In genomic region chr2:19909900-19910780, GRCm38 (mm10) we compare ENCODE assay signal across 7 mouse cellular contexts. TPM values are rescaled to one million over a fixed set of nuclear protein-coding genes. Genes with fewer than 3 reads are reported as not detected.
A peak's percentile ranks its signal among the peaks of the same experiment; 100 is the strongest.
DNase-seq lines count a peak whose midpoint lies in the region; ATAC-seq and TF ChIP-seq lines count a peak whose summit lies in the region.

No protein-coding gene starts in this region.

- H3K4me3 ChIP-seq in forebrain, embryonic 12.5 days (replicated peaks) = peak overlapping the region; percentile 56
- H3K4me3 ChIP-seq in midbrain, postnatal 0 days (ENCODE audit: low read depth, low read length) = peak overlapping the region; percentile 65
- H3K4me3 ChIP-seq in thymus, adult 2 months (ENCODE audit: control insufficient read depth, insufficient read depth, low read length) = no peak overlapping the region

- H3K9ac ChIP-seq in forebrain, embryonic 12.5 days = peak overlapping the region; percentile 53
- H3K9ac ChIP-seq in midbrain, postnatal 0 days (replicated peaks; ENCODE audit: low read length, poor library complexity, severe bottlenecking) = peak overlapping the region; percentile 50

- peak; percentile 68 for ATAC-seq in forebrain, embryonic 12.5 days (ENCODE audit: low FRiP score)
- ATAC-seq in midbrain, postnatal 0 days (ENCODE audit: low FRiP score) = peak; percentile 50
- no peak for ATAC-seq in erythroblast, adult 5-6 weeks (replicated peaks; ENCODE audit: low FRiP score, poor library complexity, severe bottlenecking)

- TF ChIP-seq POLR2A in thymus, adult 2 months (IDR thresholded peaks at IDR 0.05; ENCODE audit: control insufficient read depth, extremely low read depth, insufficient read depth, low read length, poor library complexity) = no peak

- H3K9me3 ChIP-seq in forebrain, embryonic 12.5 days = no peaks in the 10 kb centered on the region
- H3K9me3 ChIP-seq in midbrain, postnatal 0 days (ENCODE audit: low read length) = no peaks in the 10 kb centered on the region

- no peak for TF ChIP-seq CTCF in midbrain, postnatal 0 days (IDR thresholded peaks at IDR 0.05)
- TF ChIP-seq CTCF in thymus, adult 2 months (IDR thresholded peaks at IDR 0.05; ENCODE audit: borderline replicate concordance, control insufficient read depth, extremely low read depth, insufficient read depth, low read length, poor library complexity) = no peak

- H3K4me1 ChIP-seq in forebrain, embryonic 12.5 days = peaks cover 12% of the 10 kb centered on the region
- H3K4me1 ChIP-seq in midbrain, postnatal 0 days (ENCODE audit: insufficient read depth, low read length) = peaks cover 3% of the 10 kb centered on the region; the same call in 1 of the 2 replicates
- H3K4me1 ChIP-seq in thymus, adult 2 months (replicated peaks; ENCODE audit: control insufficient read depth, insufficient read depth, low read length) = no peaks in the 10 kb centered on the region

- H3K4me2 ChIP-seq in forebrain, embryonic 12.5 days = peak overlapping the region; percentile 98
- peak overlapping the region; percentile 90 for H3K4me2 ChIP-seq in midbrain, postnatal 0 days (ENCODE audit: low read depth, low read length, poor library complexity, severe bottlenecking)

- H3K27me3 ChIP-seq in forebrain, embryonic 12.5 days = peaks cover 48% of the 10 kb centered on the region
- peaks cover 13% of the 10 kb centered on the region; the same call in 1 of the 2 replicates for H3K27me3 ChIP-seq in midbrain, postnatal 0 days (ENCODE audit: insufficient read depth, low read length)
- no peaks in the 10 kb centered on the region; the same call in 1 of the 2 replicates for H3K27me3 ChIP-seq in thymus, adult 2 months (ENCODE audit: control insufficient read depth, insufficient read depth, low read length)

- no peak overlapping the region for H3K27ac ChIP-seq in forebrain, embryonic 12.5 days
- no peak overlapping the region for H3K27ac ChIP-seq in midbrain, postnatal 0 days (ENCODE audit: low read depth, low read length)
- H3K27ac ChIP-seq in thymus, adult 2 months (ENCODE audit: control insufficient read depth, insufficient read depth, low read length) = no peak overlapping the region

- WGBS in forebrain, embryonic 12.5 days = 0% methylated on average over 29 of the region's 31 CpGs
- under 1% methylated on average over 30 of the region's 31 CpGs for WGBS in midbrain, postnatal 0 days
- 7% methylated on average over 31 of the region's 31 CpGs for WGBS in thymus, adult 2 months

- DNase-seq in retina, postnatal 1 day = peak; percentile 20
- DNase-seq in retina, embryonic 14.5 days (ENCODE audit: low spot score) = no peak
- DNase-seq in left cerebral cortex, adult 11 months (ENCODE audit: low spot score) = peak; percentile 29
- DNase-seq in midbrain, postnatal 0 days (ENCODE audit: low spot score) = no peak
- DNase-seq in thymus, adult 2 months = no peak

- no peaks in the 10 kb centered on the region for H3K36me3 ChIP-seq in forebrain, embryonic 12.5 days (replicated peaks)
- no peaks in the 10 kb centered on the region for H3K36me3 ChIP-seq in midbrain, postnatal 0 days (ENCODE audit: insufficient read depth, low read length)
- H3K36me3 ChIP-seq in thymus, adult 2 months (ENCODE audit: control insufficient read depth, insufficient read depth, low read length) = no peaks in the 10 kb centered on the region

RNA-seq across cellular contexts. Expression of gene Etl4, which starts 0.6 kb away (rescaled TPM):
- polyA plus RNA-seq in forebrain, embryonic 12.5 days (2016; fragmentation: Nextera tagmentation; extraction: Ambion mirVana) = 30.0 and 30.3 TPM in 2 replicates
- total RNA-seq in midbrain, postnatal 0 days (2014; rRNA removed) = 10.9 and 14.0 TPM in 2 replicates
- polyA plus RNA-seq in midbrain, postnatal 0 days (2015; fragmentation: Nextera tagmentation; extraction: Ambion mirVana) = 4.0 and 4.8 TPM in 2 replicates
- 8.4 and 9.7 TPM in 2 replicates for polyA plus RNA-seq in thymus, adult 2 months (2012; rRNA removed)
- not detected in 2 replicates for total RNA-seq in erythroblast, adult 5-6 weeks (2015; ENCODE audit: low replicate concordance)
- total RNA-seq in erythroblast, adult 5-6 weeks (2017; ENCODE audit: low replicate concordance) = 0.34 TPM in 1 of 2 replicates, not detected in the other

Comparison
In these comparisons a context has a peak if more than half of its experiments do, and no peak if none do; other contexts are left out.
1. DNase-seq: peak in retina, postnatal 1 day (single experiment) and left cerebral cortex, adult 11 months (single experiment); none in retina, embryonic 14.5 days (single experiment), midbrain, postnatal 0 days (single experiment) and thymus, adult 2 months (single experiment).